Mouse (Mus musculus) testis, adult 2 months (tissue): ENCODE data around the gene Myadm.

Source experiments
- CTCF ChIP-seq: fragments of 200-500 bp; IDR thresholded peaks from 2 replicates; pipeline ENCODE4 v1.5.1; 2012; ENCODE audit warnings: low read depth, mild to moderate bottlenecking, inconsistent platforms, low read length, moderate library complexity; ENCODE audit not compliant: control insufficient read depth, insufficient read depth, insufficient replicate concordance
- POLR2A ChIP-seq: fragments of 200-500 bp; IDR thresholded peaks from 2 replicates; pipeline ENCODE4 v1.6.1; 2012; ENCODE audit warnings: low read depth, mild to moderate bottlenecking, inconsistent platforms, low read length, moderate library complexity; ENCODE audit not compliant: control insufficient read depth

DNA sequence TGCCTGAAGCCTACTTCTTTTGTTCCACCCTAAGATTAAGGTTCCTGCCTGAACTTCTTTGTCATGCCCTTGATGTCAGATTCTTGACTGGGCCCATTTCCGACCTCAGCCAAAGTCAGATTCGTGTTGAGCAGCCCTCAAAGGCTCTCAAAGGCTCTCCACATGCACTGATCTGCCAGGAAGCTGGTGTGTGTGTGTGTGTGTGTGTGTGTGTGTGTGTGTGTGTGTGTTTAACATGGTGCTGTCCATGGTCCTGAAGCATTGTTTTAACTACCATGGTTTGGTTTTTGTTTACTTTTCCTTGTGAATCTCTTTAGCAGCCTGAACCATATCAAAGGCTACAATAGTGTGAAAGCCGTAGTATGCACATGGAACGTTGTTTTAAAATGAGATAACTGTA is 39.1 kb downstream of the Myadm start:
- TF ChIP-seq CTCF (no peak), POLR2A (no peak)
